Mouse (Mus musculus) liver, embryonic 11.5 days (tissue): ENCODE measurements at regions not wholly inside any gene's neighbourhood (a gene's known extent, or its start where the extent isn't known, plus 50 kb on each side); places are given as distances from the start of the nearest gene placed in this dataset.
"Not testable (repeated sequence)": the region's sequence is repeated elsewhere in the genome, so short reads cannot be mapped to it uniquely, and the experiment has no call there.

Experiments used
- ATAC-seq: fragments of 200-750 bp; cut with Nextera tagmentation; replicated peaks from 2 replicates; pipeline ENCODE4 v1.8.0; 2017; ENCODE audit warnings: moderate number of reproducible peaks, mild to moderate bottlenecking, moderate TSS enrichment, moderate library complexity; ENCODE audit not compliant: low FRiP score
- DNase-seq: peaks from one replicate; pipeline ENCODE4 v3.0.0-alpha.2; 2017; ENCODE audit warnings: low spot score
- H3K27ac ChIP-seq: fragments of 300-500 bp; sonication (generic); 2 replicates; pipeline ENCODE4 v1.5.1; 2014; ENCODE audit warnings: mild to moderate bottlenecking, low read depth, low read length, control low read depth
- H3K27me3 ChIP-seq: fragments of 300-500 bp; sonication (generic); replicated peaks from 2 replicates; pipeline ENCODE4 v1.6.1; 2014; ENCODE audit warnings: low read length, mixed read lengths; ENCODE audit not compliant: control insufficient read depth, insufficient read depth
- H3K36me3 ChIP-seq: fragments of 300-500 bp; sonication (generic); 2 replicates; pipeline ENCODE4 v1.6.1; 2014; ENCODE audit warnings: mild to moderate bottlenecking, low read length, moderate library complexity, mixed read lengths; ENCODE audit not compliant: control insufficient read depth, insufficient read depth
- H3K4me1 ChIP-seq: fragments of 300-500 bp; sonication (generic); replicated peaks from 2 replicates; pipeline ENCODE4 v1.6.1; 2014; ENCODE audit warnings: low read length, mixed read lengths; ENCODE audit not compliant: control insufficient read depth, insufficient read depth
- H3K4me2 ChIP-seq: fragments of 300-500 bp; sonication (generic); 2 replicates; pipeline ENCODE4 v1.6.1; 2014; ENCODE audit warnings: mild to moderate bottlenecking, control low read depth, moderate library complexity
- H3K4me3 ChIP-seq: fragments of 300-500 bp; sonication (generic); 2 replicates; pipeline ENCODE4 v1.5.1; 2014; ENCODE audit warnings: low read depth, low read length, control low read depth
- H3K9ac ChIP-seq: fragments of 300-500 bp; sonication (generic); 2 replicates; pipeline ENCODE4 v1.6.1; 2014; ENCODE audit warnings: low read depth, low read length, control low read depth
- H3K9me3 ChIP-seq: fragments of 300-500 bp; sonication (generic); 2 replicates; pipeline ENCODE4 v1.6.1; 2016; ENCODE audit warnings: low read length, inconsistent platforms, mixed read lengths; ENCODE audit not compliant: control insufficient read depth
- WGBS: fragments of 180-500 bp; shearing (Covaris S2); extraction: QIAGEN DNeasy Blood & Tissue Kit; methylation state at CpG from one replicate; pipeline ENCODE4 v1.1.7; 2014; 5-methylcytosine and 5-hydroxymethylcytosine counted together

DNA sequence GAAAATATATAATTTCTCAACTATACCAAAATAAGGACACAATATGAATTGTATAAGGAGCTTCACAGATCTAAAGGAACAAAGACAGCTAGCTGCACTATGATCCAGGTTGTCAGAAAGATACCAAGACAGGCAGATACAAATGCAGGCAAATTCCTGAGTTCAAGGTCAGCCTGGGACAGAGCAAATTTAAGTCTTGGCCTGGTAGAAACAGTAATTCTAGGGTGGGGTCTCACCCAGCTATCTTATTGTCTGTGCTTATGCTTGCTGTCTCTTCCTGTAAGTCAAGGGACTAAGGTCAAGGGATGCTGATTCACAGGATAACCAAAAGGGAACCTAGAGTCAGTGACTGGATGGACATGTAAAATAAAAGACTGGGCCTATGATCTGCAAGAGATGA lies 250.4 kb downstream of the Nucb2 start:
- Histone ChIP-seq H3K27me3 (no peaks in the 10 kb centered on the region), H3K27ac (no peak overlapping the region), H3K36me3 (no peaks in the 10 kb centered on the region), H3K4me2 (no peak overlapping the region), H3K4me3 (no peak overlapping the region), H3K4me1 (no peaks in the 10 kb centered on the region), H3K9me3 (no peaks in the 10 kb centered on the region), H3K9ac (no peak overlapping the region)
- DNase-seq (no peak), ATAC-seq (no peak)

DNA sequence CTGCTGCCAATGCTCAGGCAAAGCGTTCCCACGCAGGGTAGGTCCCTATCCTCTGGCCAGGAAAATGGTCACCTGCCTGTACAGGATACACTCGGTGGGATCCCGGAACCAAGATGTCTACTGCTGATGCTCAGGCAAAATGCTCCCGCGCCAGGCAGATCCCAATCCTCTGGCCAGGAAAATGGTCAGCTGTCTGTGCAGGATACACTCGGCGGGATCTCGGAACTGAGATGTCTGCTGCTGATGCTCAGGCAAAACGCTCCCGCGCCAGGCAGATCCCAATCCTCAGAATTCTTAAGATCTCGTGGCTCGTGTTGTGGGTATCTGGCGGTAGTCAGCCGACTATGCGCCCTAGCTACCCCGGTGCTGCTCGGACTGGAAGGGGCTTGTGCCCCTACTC lies 288.0 kb downstream of the Nucb2 start:
- not testable (repeated sequence) for H3K4me2 ChIP-seq, H3K9me3 ChIP-seq, H3K27me3 ChIP-seq, H3K36me3 ChIP-seq, H3K27ac ChIP-seq, ATAC-seq, H3K4me3 ChIP-seq, H3K4me1 ChIP-seq, H3K9ac ChIP-seq, DNase-seq
- WGBS: 83% methylated on average over 19 of the region's 19 CpGs

DNA sequence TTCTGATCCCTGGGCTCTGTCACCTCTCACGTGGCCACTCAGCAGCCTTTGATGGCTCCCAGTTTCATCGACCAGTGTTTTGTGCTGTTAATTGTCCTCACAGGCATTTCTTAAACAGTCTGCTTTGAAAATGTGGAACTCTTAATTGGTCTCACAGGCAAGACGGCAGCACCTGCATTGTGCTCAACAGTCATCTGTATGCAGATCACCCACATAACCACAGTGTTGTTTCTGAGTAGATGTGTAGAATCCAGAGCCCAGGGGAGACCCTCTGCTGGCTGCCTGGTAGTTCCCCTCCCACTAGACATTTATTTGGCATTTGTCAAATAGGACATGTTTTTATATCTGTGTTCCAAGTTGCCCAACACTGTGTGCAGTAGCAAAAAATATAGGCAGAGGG lies 304.3 kb downstream of the Nucb2 start:
- H3K4me1 ChIP-seq: no peaks in the 10 kb centered on the region
- no peak for ATAC-seq
- no peak overlapping the region for H3K9ac ChIP-seq
- H3K36me3 ChIP-seq: no peaks in the 10 kb centered on the region
- H3K9me3 ChIP-seq: no peaks in the 10 kb centered on the region; the same call in 1 of the 2 replicates
- DNase-seq: no peak
- no peaks in the 10 kb centered on the region for H3K27me3 ChIP-seq
- H3K27ac ChIP-seq: no peak overlapping the region
- H3K4me3 ChIP-seq: no peak overlapping the region
- 74% methylated on average over 3 of the region's 3 CpGs for WGBS
- H3K4me2 ChIP-seq: no peak overlapping the region

DNA sequence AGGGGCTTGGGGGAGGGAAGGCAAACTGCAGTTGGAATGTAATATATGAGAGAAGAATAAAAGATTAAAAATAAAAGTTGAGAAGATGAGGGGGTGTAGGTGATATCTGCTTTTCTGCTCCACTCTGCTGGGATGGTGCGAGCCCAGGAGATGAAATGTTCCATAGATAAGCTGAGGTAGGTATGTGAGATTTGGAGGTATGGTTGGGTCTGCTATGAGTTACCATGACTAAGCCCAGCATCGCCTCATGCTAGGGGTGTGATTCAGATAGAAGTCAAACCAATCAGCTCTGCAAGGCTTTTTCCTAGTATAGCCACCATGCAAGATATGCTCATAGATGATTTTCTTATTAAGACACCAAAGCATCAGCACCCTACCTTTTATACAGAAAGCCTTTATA lies 312.3 kb downstream of the Nucb2 start:
- Histone ChIP-seq H3K27ac (no peak overlapping the region), H3K27me3 (no peaks in the 10 kb centered on the region), H3K4me2 (no peak overlapping the region), H3K4me3 (no peak overlapping the region), H3K36me3 (no peaks in the 10 kb centered on the region), H3K9me3 (no peaks in the 10 kb centered on the region), H3K9ac (no peak overlapping the region), H3K4me1 (no peaks in the 10 kb centered on the region)
- no peak for DNase-seq
- ATAC-seq: no peak
- WGBS: 88% methylated on average over 2 of the region's 2 CpGs

DNA sequence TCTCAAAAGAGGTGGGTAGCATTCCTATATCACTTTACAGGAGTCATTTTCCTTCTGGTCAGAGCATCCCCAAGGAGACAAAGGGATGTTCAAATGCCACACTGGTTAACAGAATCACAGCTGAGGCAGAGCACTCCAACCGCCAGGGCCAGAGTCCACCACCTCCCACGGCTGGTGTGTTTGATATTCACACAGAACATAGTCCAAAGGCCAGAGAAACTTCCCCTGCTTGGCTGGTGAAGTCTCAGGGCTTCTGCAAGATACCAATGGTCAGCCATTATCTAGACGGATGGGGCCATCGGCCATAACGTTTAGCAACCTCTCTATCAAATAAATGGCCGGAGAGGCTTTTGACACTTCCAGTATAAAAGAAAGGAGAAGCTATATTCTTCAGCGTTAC lies 313.8 kb downstream of the Nucb2 start:
- no peak overlapping the region for H3K27ac ChIP-seq
- H3K4me2 ChIP-seq: no peak overlapping the region
- 76% methylated on average over 7 of the region's 7 CpGs for WGBS
- no peaks in the 10 kb centered on the region for H3K27me3 ChIP-seq
- H3K4me3 ChIP-seq: no peak overlapping the region
- H3K4me1 ChIP-seq: no peaks in the 10 kb centered on the region
- H3K9ac ChIP-seq: no peak overlapping the region
- DNase-seq: no peak
- ATAC-seq: no peak
- H3K36me3 ChIP-seq: no peaks in the 10 kb centered on the region
- H3K9me3 ChIP-seq: no peaks in the 10 kb centered on the region

DNA sequence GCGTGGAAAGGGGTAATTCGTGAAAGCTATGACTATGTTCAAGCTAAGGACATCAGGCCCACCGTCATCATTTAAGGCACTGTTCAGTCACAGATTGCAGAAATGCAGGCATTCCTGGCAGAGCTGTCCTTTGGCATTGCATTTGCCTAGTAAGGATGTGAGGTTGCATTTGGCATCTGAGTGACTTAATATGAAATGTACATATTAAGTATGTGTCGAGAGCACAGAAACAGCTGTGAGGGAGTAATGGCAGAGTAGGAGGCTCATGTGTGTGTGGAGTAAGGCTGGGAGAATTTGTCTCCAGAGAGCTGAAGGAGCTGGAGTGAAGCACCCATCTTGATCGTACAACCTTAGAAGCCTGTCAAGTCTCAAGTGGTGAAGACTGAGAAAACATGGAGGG lies 316.4 kb downstream of the Nucb2 start:
- no peaks in the 10 kb centered on the region for H3K9me3 ChIP-seq
- no peak overlapping the region for H3K4me2 ChIP-seq
- ATAC-seq: no peak
- 80% methylated on average over 5 of the region's 5 CpGs for WGBS
- H3K4me1 ChIP-seq: no peaks in the 10 kb centered on the region
- H3K4me3 ChIP-seq: no peak overlapping the region
- no peaks in the 10 kb centered on the region for H3K27me3 ChIP-seq
- DNase-seq: no peak
- H3K36me3 ChIP-seq: no peaks in the 10 kb centered on the region
- H3K9ac ChIP-seq: no peak overlapping the region
- H3K27ac ChIP-seq: no peak overlapping the region

DNA sequence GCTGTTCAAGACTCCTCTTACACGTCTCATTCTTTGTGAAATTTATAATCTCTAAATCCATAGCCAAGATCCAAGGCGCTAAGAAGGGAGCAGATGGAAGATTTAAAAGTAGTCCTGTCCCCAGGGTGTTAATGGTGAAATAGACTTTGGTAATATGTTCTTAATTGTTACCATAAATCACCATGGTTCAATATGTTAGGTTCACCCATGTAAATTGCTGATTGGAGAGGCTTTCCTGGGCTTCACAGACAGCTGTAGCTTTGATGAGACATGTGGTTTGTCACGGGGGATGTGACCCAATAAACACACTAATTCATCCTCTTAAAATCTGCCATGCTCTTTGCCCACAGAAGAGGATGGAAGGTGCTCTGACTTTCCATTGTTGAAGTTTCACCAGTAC lies 338.7 kb downstream of the Nucb2 start:
- ATAC-seq: no peak

DNA sequence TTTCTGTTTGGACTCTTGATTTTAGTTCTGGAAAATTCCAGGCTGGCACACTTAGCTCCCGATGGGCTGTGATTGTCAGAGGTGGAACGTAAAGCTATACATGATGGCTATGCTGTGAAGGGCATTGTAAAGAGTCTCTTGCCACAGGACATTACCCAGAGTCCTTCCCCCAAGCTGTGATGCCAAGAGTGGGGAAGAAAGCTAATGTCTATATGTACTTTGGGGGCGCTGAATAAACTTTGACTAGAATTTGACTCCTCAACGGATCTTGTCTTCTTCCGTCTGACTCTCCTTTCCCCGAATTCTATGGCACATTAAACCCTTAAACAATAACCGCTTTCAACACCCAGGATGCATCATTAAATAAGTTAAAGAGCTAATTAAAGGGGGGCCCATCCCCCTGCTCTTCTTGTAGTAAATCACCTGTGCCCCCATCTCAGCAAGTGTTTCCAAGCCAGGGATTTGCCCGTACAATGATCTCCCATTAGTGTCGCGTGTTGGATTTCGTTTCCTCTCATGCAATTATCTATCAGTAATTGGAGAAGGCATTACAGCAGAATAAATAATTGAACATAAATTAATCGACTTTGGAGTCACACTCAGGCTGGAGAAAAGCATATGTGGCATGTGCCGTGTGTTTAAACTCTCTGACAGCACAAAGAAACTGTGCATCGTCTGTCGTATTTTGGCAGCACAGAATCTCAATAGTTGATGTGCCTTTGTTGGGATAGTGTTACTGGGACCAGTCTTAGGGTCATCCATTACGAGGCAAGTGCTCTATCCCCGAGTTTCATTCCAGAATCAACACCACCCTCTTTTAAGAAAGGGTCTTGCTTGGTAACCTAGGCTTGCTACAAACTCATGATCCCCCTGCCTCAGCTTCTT lies 343.9 kb downstream of the Nucb2 start:
- Histone ChIP-seq H3K27me3 (no peaks in the 10 kb centered on the region), H3K36me3 (no peaks in the 10 kb centered on the region), H3K4me1 (no peaks in the 10 kb centered on the region), H3K27ac (no peak overlapping the region), H3K4me3 (no peak overlapping the region), H3K9ac (no peak overlapping the region), H3K4me2 (no peak overlapping the region), H3K9me3 (no peaks in the 10 kb centered on the region)
- DNase-seq: no peak
- WGBS: 83% methylated on average over 17 of the region's 17 CpGs
- ATAC-seq: no peak

More for the DNA sequence above, 338.7 kb downstream of the Nucb2 start:
- Histone ChIP-seq H3K9ac (no peak overlapping the region), H3K27ac (no peak overlapping the region), H3K27me3 (no peaks in the 10 kb centered on the region), H3K9me3 (no peaks in the 10 kb centered on the region), H3K36me3 (no peaks in the 10 kb centered on the region), H3K4me2 (no peak overlapping the region), H3K4me3 (no peak overlapping the region), H3K4me1 (no peaks in the 10 kb centered on the region)
- WGBS: 67% methylated on average over 3 of the region's 3 CpGs
- DNase-seq: no peak

DNA sequence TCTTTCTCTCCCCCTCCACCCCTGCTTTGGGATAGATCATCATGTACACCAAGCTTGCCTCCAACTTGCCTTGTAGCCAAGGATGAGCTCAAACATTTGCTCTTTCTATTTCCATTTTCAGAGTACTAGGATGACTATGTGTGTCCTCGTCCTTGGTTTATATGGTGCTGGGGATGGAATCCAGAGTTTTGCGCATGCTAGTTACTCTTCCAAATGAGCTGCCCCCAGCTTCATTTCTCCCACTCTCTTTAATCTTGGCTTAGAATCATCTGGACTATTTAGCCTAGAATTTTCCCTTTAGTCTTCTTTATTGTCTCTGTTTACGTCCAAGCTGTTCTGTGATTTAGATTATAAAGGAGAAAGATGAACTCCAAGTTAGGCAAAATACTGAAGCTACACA lies 349.2 kb downstream of the Nucb2 start:
- H3K4me2 ChIP-seq: no peak overlapping the region
- WGBS: 90% methylated on average over 3 of the region's 3 CpGs
- no peak overlapping the region for H3K27ac ChIP-seq
- H3K36me3 ChIP-seq: no peaks in the 10 kb centered on the region
- no peak for ATAC-seq
- no peaks in the 10 kb centered on the region for H3K27me3 ChIP-seq
- no peak for DNase-seq
- H3K9ac ChIP-seq: no peak overlapping the region
- no peaks in the 10 kb centered on the region for H3K9me3 ChIP-seq
- H3K4me3 ChIP-seq: no peak overlapping the region
- no peaks in the 10 kb centered on the region for H3K4me1 ChIP-seq
